Mouse (Mus musculus): ENCODE measurements around the gene Piwil1. TPM values are rescaled to one million over a fixed set of nuclear protein-coding genes. Genes with fewer than 3 reads are reported as not detected.

The Piwil1 gene
- total and polyA plus RNA-seq, 2 experiments from 2014 or later, result 0.05 to 0.40 TPM

- DNase-seq, result no peak
- no peak overlapping the region for H3K27ac ChIP-seq (ENCODE audit: low read depth, low read length)
- 71% methylated on average over 11 of the region's 11 CpGs for WGBS
Measured at GRCm38 (mm10) chr5:128732416-128733014, 30.2 kb downstream of the Piwil1 start.

DNA sequence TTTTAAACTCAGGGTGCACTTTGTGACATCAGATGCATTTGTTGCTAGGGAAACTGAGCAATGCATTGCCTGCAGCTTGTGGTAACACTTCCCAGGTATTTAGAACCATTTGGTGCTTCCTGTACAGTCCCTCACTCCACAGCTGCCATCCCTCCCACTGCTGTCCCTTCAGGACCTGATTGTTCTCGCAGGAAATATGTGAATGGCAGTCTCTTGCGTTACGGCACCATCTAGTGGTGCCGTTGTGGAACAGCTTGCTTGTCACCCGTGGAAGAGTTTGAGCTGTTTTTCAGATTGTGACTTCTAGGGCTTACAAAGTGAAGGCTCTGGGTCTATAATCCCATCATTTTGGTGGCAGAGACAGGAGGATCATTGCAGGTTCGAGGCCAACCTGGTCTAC is 31.6 kb downstream of the Piwil1 start:
- peak; percentile 88 for DNase-seq
- 3% methylated on average over 6 of the region's 6 CpGs for WGBS
- Histone ChIP-seq H3K9ac (no peak overlapping the region), H3K9me3 (ENCODE audit: low read length) (no peaks in the 10 kb centered on the region), H3K36me3 (ENCODE audit: insufficient read depth) (no peaks in the 10 kb centered on the region), H3K4me3 (ENCODE audit: low read depth, low read length) (no peak overlapping the region), H3K4me1 (ENCODE audit: insufficient read depth) (no peaks in the 10 kb centered on the region), H3K27ac (ENCODE audit: low read depth, low read length) (no peak overlapping the region), H3K4me2 (ENCODE audit: low read depth) (no peak overlapping the region), H3K27me3 (ENCODE audit: insufficient read depth, low read length) (no peaks in the 10 kb centered on the region; the same call in 1 of the 2 replicates)
- TF ChIP-seq CTCF (IDR thresholded peaks at IDR 0.05; ENCODE audit: low read depth), result peak; percentile 97
- ATAC-seq, result peak; percentile 48; the same call in 1 of the 2 replicates

More at GRCm38 (mm10) chr5:128732416-128733014, 30.2 kb downstream of the Piwil1 start:
- Histone ChIP-seq H3K4me2 (ENCODE audit: low read depth) (no peak overlapping the region), H3K9me3 (ENCODE audit: low read length) (no peaks in the 10 kb centered on the region), H3K4me3 (ENCODE audit: low read depth, low read length) (no peak overlapping the region), H3K36me3 (ENCODE audit: insufficient read depth) (no peaks in the 10 kb centered on the region), H3K9ac (no peak overlapping the region), H3K27me3 (ENCODE audit: insufficient read depth, low read length) (no peaks in the 10 kb centered on the region; the same call in 1 of the 2 replicates), H3K4me1 (ENCODE audit: insufficient read depth) (no peaks in the 10 kb centered on the region)
- peak; percentile 53 for TF ChIP-seq CTCF (IDR thresholded peaks at IDR 0.05; ENCODE audit: low read depth)
- ATAC-seq, result no peak

GRCm38 (mm10) chr5:128735921-128736320 is 33.6 kb downstream of the Piwil1 start:
- H3K36me3 ChIP-seq (ENCODE audit: insufficient read depth), result no peaks in the 10 kb centered on the region
- no peak overlapping the region for H3K9ac ChIP-seq
- no peak for DNase-seq
- no peaks in the 10 kb centered on the region for H3K9me3 ChIP-seq (ENCODE audit: low read length)
- no peak overlapping the region for H3K27ac ChIP-seq (ENCODE audit: low read depth, low read length)
- no peak for TF ChIP-seq CTCF (IDR thresholded peaks at IDR 0.05; ENCODE audit: low read depth)
- H3K4me2 ChIP-seq (ENCODE audit: low read depth), result no peak overlapping the region
- WGBS, result 82% methylated on average over 22 of the region's 22 CpGs
- ATAC-seq, result no peak
- no peak overlapping the region for H3K4me3 ChIP-seq (ENCODE audit: low read depth, low read length)
- H3K27me3 ChIP-seq (ENCODE audit: insufficient read depth, low read length), result no peaks in the 10 kb centered on the region
- H3K4me1 ChIP-seq (ENCODE audit: insufficient read depth), result no peaks in the 10 kb centered on the region

DNA sequence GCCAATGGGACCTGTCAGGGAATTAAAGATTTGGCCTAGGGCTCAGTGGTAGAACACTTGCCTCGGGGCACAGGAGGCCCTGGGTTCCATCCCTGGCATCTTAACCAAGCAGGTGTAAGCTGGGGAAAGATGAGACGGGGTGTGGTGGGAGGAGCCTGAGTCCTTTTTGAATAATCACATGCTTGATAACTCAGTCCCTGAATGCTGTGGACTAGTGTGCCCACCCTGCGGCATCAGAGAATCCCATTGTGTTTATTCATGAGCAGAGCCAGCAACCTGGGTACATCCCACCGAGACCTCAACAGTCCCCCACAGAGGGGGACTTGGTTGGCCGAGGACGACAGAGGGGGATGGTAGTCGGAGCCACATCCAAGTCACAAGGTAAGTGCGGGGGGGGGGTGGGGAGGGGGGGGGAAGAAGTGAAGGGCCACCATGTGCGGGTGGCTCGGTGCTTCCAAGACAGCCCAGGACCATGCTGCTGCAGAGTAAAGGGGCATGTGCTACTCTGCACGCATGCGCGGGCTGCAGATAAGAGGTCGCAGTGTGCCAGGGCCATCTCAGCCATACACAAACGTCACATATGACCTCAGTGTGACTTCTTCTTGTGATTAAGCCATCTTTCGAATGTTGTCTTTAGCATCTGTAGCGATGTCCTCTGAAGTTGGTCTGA is 37.0 kb downstream of the Piwil1 start:
- H3K9ac ChIP-seq, result no peak overlapping the region
- no peaks in the 10 kb centered on the region for H3K27me3 ChIP-seq (ENCODE audit: insufficient read depth, low read length)
- WGBS, result 22% methylated on average over 16 of the region's 17 CpGs
- no peak overlapping the region for H3K27ac ChIP-seq (ENCODE audit: low read depth, low read length)
- 0 out of 2 replicates have a peak overlapping the region, but pooled peaks have one; percentile 5 for H3K4me3 ChIP-seq (ENCODE audit: low read depth, low read length)
- H3K4me2 ChIP-seq (ENCODE audit: low read depth), result peak overlapping the region; percentile 35
- peak; percentile 78 for ATAC-seq
- TF ChIP-seq CTCF (IDR thresholded peaks at IDR 0.05; ENCODE audit: low read depth), result no peak
- no peaks in the 10 kb centered on the region for H3K36me3 ChIP-seq (ENCODE audit: insufficient read depth)
- no peaks in the 10 kb centered on the region for H3K4me1 ChIP-seq (ENCODE audit: insufficient read depth)
- no peaks in the 10 kb centered on the region for H3K9me3 ChIP-seq (ENCODE audit: low read length)
- no peak for DNase-seq

DNA sequence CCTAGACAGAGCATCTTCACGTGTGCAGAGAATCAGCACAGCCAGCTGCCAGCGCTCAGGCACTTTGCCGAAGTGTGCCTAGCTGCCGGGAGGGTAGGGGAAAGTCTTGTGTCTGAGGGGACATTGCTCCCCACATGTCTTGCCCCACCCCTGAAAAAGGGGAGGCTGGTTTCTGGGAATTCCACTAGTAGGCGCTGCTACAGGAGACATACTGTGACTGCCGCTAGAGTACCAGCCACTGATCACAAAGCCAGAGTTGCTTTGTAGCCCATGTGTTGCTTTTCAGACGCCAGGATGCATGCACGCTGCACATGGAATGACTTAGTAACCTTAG is 37.5 kb downstream of the Piwil1 start:
- Histone ChIP-seq H3K27ac (ENCODE audit: low read depth, low read length) (no peak overlapping the region), H3K4me1 (ENCODE audit: insufficient read depth) (no peaks in the 10 kb centered on the region), H3K4me2 (ENCODE audit: low read depth) (peak overlapping the region; percentile 35), H3K4me3 (ENCODE audit: low read depth, low read length) (0 out of 2 replicates have a peak overlapping the region, but pooled peaks have one; percentile 5), H3K9ac (no peak overlapping the region), H3K36me3 (ENCODE audit: insufficient read depth) (no peaks in the 10 kb centered on the region), H3K9me3 (ENCODE audit: low read length) (no peaks in the 10 kb centered on the region), H3K27me3 (ENCODE audit: insufficient read depth, low read length) (no peaks in the 10 kb centered on the region)
- peak; percentile 73 for TF ChIP-seq CTCF (IDR thresholded peaks at IDR 0.05; ENCODE audit: low read depth)
- DNase-seq (peak; percentile 53), ATAC-seq (peak; percentile 69)
- WGBS, result 23% methylated on average over 8 of the region's 8 CpGs

- DNase-seq (no peak), ATAC-seq (no peak)
- TF ChIP-seq CTCF (IDR thresholded peaks at IDR 0.05; ENCODE audit: low read depth), result no peak
- Histone ChIP-seq H3K36me3 (ENCODE audit: insufficient read depth) (no peaks in the 10 kb centered on the region), H3K9me3 (ENCODE audit: low read length) (no peaks in the 10 kb centered on the region), H3K4me1 (ENCODE audit: insufficient read depth) (no peaks in the 10 kb centered on the region), H3K9ac (no peak overlapping the region), H3K27ac (ENCODE audit: low read depth, low read length) (no peak overlapping the region), H3K4me2 (ENCODE audit: low read depth) (no peak overlapping the region), H3K4me3 (ENCODE audit: low read depth, low read length) (no peak overlapping the region), H3K27me3 (ENCODE audit: insufficient read depth, low read length) (no peaks in the 10 kb centered on the region)
- WGBS, result 92% methylated on average over 6 of the region's 6 CpGs
Measured at GRCm38 (mm10) chr5:128744351-128744750, 42.0 kb downstream of the Piwil1 start.

GRCm38 (mm10) chr5:128745206-128745605 is 42.9 kb downstream of the Piwil1 start:
- Histone ChIP-seq H3K4me2 (ENCODE audit: low read depth) (no peak overlapping the region), H3K36me3 (ENCODE audit: insufficient read depth) (no peaks in the 10 kb centered on the region), H3K27ac (ENCODE audit: low read depth, low read length) (no peak overlapping the region), H3K4me3 (ENCODE audit: low read depth, low read length) (no peak overlapping the region), H3K27me3 (ENCODE audit: insufficient read depth, low read length) (no peaks in the 10 kb centered on the region), H3K9ac (no peak overlapping the region), H3K9me3 (ENCODE audit: low read length) (no peaks in the 10 kb centered on the region), H3K4me1 (ENCODE audit: insufficient read depth) (no peaks in the 10 kb centered on the region)
- WGBS, result 89% methylated on average over 9 of the region's 9 CpGs
- no peak for ATAC-seq
- DNase-seq, result no peak
- no peak for TF ChIP-seq CTCF (IDR thresholded peaks at IDR 0.05; ENCODE audit: low read depth)

Measured in forebrain, postnatal 0 days (tissue).